Mouse (Mus musculus) small intestine, adult 2 months (tissue): Measurements from ENCODE around the gene Sez6l.

Source experiments
- CTCF ChIP-seq: fragments of 200-500 bp; IDR thresholded peaks from 2 replicates; pipeline ENCODE4 v1.5.1; 2012; ENCODE audit warnings: low read depth, mild to moderate bottlenecking, control low read depth, inconsistent platforms, low read length, moderate library complexity, mixed read lengths; ENCODE audit not compliant: insufficient replicate concordance, insufficient read length; ENCODE audit errors: extremely low read depth
- POLR2A ChIP-seq: fragments of 200-500 bp; IDR thresholded peaks from 2 replicates; pipeline ENCODE4 v1.6.1; 2012; ENCODE audit warnings: low read depth, mild to moderate bottlenecking, control low read depth, inconsistent platforms, low read length, moderate library complexity

- TF ChIP-seq POLR2A (no peak), CTCF (no peak)
Observed at GRCm38 (mm10) chr5:112597876-112598275, 20.9 kb upstream of the Sez6l start.
